Mouse (Mus musculus): ENCODE measurements at regions not wholly inside any gene's neighbourhood (a gene's known extent, or its start where the extent isn't known, plus 50 kb on each side); places are given as distances from the start of the nearest gene placed in this dataset.

DNA sequence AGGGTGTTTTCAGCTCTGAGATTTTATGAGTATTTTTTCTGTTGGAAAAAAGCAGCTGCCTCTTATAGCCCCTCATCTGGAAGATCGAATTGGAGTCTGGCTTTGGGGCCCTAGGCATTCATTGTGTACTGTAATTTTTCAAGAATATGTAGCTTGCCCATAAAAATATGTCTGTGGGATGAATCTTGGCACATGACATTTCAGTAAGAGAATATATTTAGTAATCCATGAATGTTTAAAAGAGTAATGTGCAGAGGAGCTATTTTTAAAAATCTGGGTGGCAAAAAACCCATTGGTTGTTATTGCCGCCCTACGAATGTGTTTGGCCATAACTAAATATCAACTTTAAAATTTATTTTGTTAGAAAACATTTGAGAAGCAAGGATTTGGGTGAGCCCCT, 59.0 kb upstream of the Kras start:
- TF ChIP-seq CTCF (IDR thresholded peaks at IDR 0.05) (no peak), EP300 (IDR thresholded peaks at IDR 0.05) (no peak)
